Mouse (Mus musculus): ENCODE data around the gene Ttc28. TPM values are rescaled to one million over a fixed set of nuclear protein-coding genes. Genes with fewer than 3 reads are reported as not detected.

The Ttc28 gene
- polyA plus RNA-seq, 1 experiment: 14.4 TPM

DNA sequence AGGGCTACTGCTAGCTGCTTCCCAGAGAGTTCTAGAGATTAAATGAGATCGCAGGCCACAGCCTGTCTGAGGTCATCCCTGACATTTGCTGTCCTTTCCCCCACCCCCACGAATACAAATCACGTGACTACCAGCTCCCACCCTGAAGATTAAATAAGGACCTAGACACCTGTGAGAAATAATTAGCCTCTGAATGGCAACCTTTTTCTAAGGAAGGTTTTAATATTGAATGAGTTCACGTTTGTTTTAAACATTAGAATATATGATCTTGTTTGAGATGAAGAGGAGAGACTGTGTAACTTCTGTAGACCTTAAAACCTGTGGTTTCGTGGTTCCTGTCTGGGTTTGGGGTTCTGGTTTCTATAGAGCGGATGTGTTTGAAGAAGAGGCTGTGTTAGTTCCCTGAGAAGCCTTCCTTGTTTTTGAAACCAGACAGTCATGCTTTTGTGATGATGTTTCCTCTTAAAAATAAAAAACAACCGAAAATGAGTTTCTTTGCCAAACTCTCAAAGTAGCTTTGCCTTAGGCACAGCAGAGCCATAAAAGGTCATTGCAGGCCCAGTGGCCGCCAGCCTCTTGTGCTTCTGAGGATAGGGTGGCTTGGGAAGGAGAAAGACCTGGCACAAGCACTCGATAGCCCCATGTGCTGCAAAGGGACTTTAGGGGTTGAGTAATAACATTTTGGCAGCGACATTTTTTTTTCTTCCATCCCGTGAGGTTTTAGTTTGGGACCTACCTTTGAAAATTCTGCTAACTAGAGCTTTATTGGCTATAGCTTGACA lies 179.7 kb downstream of the Ttc28 start:
- TF ChIP-seq POLR2A (IDR thresholded peaks at IDR 0.05; ENCODE audit: borderline replicate concordance, extremely low read depth, low read depth, low read length): no peak
- TF ChIP-seq CTCF (IDR thresholded peaks at IDR 0.05; ENCODE audit: insufficient read depth, low read length): no peak
- H3K4me1 ChIP-seq (ENCODE audit: control insufficient read depth, insufficient read depth, low read length): peaks cover 14% of the 10 kb centered on the region
- no peak for DNase-seq
- no peak overlapping the region for H3K4me3 ChIP-seq (replicated peaks; ENCODE audit: extremely low read depth, low read depth, low read length)
- WGBS: 52% methylated on average over 11 of the region's 11 CpGs

DNA sequence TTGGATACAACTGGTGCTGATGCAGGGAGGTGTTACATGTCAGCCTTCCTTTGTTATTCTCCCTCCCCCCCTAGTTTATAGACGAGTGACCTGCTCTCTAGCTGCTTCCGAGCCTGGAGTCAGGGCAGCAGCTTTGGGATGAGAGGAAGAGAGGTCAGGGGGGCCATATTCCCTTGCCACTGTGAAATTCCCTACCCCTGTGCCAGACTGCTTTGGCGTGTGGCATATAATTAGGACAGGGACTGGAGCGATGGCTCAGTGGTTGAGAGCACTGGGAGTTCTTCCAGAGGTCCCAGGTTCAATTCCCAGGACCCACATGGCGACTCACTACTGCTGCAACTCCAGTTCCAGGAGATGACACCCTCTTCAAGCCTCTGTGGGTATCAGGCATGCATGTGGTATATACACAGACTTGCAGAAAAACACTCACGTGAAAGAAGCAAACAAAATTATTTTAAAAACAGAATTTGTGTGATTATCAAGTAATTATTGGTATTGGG lies 180.7 kb downstream of the Ttc28 start:
- H3K4me3 ChIP-seq (replicated peaks; ENCODE audit: extremely low read depth, low read depth, low read length): no peak overlapping the region
- 79% methylated on average over 6 of the region's 6 CpGs for WGBS
- DNase-seq: no peak
- peaks cover 13% of the 10 kb centered on the region for H3K4me1 ChIP-seq (ENCODE audit: control insufficient read depth, insufficient read depth, low read length)
- TF ChIP-seq CTCF (IDR thresholded peaks at IDR 0.05; ENCODE audit: insufficient read depth, low read length): no peak
- TF ChIP-seq POLR2A (IDR thresholded peaks at IDR 0.05; ENCODE audit: borderline replicate concordance, extremely low read depth, low read depth, low read length): no peak

DNA sequence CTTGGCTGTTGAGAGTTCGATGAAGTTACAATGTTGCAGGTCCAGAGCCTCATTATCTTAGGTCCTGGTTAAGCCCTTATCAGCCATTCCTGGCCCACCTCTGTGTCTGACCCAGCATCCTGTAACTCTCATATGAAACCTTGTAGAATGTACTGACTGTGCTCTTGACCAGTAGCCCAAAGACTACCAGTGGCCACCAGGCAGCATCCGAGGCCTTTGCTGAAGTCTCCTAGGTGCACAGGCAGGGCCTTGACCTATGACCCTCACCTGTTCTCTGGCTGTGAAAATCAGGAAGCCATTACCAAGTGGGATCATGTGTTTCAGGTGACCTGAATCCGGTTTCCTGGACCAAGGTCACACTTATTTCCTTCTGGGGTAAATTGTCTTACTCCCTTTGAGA lies 183.6 kb downstream of the Ttc28 start:
- 90% methylated on average over 3 of the region's 3 CpGs for WGBS
- Histone ChIP-seq H3K4me1 (ENCODE audit: control insufficient read depth, insufficient read depth, low read length) (peaks cover 7% of the 10 kb centered on the region), H3K4me3 (replicated peaks; ENCODE audit: extremely low read depth, low read depth, low read length) (no peak overlapping the region)
- DNase-seq: no peak
- no peak for TF ChIP-seq CTCF (IDR thresholded peaks at IDR 0.05; ENCODE audit: insufficient read depth, low read length)
- no peak for TF ChIP-seq POLR2A (IDR thresholded peaks at IDR 0.05; ENCODE audit: borderline replicate concordance, extremely low read depth, low read depth, low read length)

DNA sequence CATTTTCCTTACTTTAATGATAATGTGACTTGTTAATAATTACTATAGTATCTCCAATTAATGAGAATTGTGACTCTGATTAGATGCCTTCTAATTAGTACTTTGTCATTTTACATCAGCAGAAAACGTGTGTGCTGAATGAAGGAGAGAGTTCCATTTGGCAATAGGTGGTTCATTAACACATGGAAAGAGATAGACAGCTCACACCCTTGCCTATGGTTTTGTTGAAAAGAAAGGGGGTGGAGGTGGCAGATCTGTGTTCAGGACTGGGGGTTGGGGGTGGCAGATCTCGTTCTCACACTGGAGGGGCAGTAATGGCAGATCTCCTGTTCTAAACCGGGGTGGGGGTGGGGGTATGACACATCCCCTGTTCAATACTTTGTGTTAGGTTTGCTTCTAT lies 184.4 kb downstream of the Ttc28 start:
- Histone ChIP-seq H3K4me3 (replicated peaks; ENCODE audit: extremely low read depth, low read depth, low read length) (no peak overlapping the region), H3K4me1 (ENCODE audit: control insufficient read depth, insufficient read depth, low read length) (no peaks in the 10 kb centered on the region)
- DNase-seq: no peak
- TF ChIP-seq POLR2A (IDR thresholded peaks at IDR 0.05; ENCODE audit: borderline replicate concordance, extremely low read depth, low read depth, low read length) (no peak), CTCF (IDR thresholded peaks at IDR 0.05; ENCODE audit: insufficient read depth, low read length) (no peak)
- WGBS: 87% methylated on average over 3 of the region's 3 CpGs

DNA sequence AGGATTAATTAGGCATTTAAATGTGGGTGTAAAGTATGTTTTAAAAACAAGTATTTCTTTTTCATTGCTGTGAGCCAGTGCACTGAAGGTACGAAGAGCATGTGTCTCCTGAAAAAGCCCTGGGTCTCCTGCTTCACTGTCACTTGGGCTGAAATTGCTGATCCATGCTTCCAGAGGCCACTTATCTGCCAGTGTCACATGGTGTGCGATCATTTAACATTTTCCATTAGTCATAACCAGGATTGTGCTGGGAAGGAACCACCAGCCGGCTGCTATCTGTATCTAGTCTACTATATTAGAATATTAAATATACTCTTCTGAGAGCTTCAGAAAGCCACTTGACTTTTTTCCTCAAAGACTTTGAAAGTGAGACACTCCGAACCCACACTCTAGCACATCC lies 186.2 kb downstream of the Ttc28 start:
- Histone ChIP-seq H3K4me1 (ENCODE audit: control insufficient read depth, insufficient read depth, low read length) (no peaks in the 10 kb centered on the region; the same call in 1 of the 2 replicates), H3K4me3 (replicated peaks; ENCODE audit: extremely low read depth, low read depth, low read length) (no peak overlapping the region)
- TF ChIP-seq POLR2A (IDR thresholded peaks at IDR 0.05; ENCODE audit: borderline replicate concordance, extremely low read depth, low read depth, low read length): no peak
- no peak for TF ChIP-seq CTCF (IDR thresholded peaks at IDR 0.05; ENCODE audit: insufficient read depth, low read length)
- DNase-seq: no peak
- 77% methylated on average over 4 of the region's 4 CpGs for WGBS

DNA sequence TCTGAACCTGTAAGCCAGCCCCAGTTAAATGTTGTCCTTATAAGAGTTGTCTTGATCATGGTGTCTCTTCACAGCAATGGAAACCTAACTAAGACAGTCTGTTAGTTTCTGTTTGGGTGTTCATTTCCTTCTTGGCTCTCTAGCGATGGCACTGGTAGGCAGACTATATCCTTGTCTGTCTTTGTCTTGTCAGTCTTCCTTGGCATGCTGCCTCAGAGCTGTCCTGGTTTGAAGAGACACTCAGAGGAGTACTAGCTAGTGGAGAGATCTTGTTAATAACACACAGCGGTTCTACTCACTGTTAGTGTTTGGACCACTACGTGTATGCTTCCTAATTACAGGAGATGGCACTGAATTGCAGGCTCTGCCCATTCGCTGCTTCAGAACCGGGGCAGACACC lies 189.9 kb downstream of the Ttc28 start:
- WGBS: 47% methylated on average over 5 of the region's 5 CpGs
- Histone ChIP-seq H3K4me1 (ENCODE audit: control insufficient read depth, insufficient read depth, low read length) (peaks cover 4% of the 10 kb centered on the region), H3K4me3 (replicated peaks; ENCODE audit: extremely low read depth, low read depth, low read length) (no peak overlapping the region)
- no peak for TF ChIP-seq POLR2A (IDR thresholded peaks at IDR 0.05; ENCODE audit: borderline replicate concordance, extremely low read depth, low read depth, low read length)
- no peak for TF ChIP-seq CTCF (IDR thresholded peaks at IDR 0.05; ENCODE audit: insufficient read depth, low read length)
- DNase-seq: no peak

DNA sequence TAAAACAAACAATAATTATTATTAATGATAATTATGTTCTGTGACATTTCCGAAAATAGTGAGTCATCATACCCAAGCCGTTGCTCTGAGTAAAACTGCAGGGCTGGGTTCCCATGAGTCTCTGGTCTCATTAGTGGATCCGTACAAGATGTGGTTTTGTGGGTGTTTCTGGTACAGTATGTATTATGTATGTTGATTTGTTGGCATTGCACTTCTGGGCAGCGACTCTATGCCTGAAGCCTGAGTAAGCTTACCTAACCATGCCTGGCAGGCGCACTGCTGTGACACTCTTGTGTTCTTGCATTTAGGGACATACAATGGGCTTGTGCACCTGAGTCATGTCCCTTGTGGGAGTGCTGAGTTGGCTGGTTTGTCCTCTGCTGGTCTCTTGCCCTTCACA lies 190.3 kb downstream of the Ttc28 start:
- TF ChIP-seq CTCF (IDR thresholded peaks at IDR 0.05; ENCODE audit: insufficient read depth, low read length): no peak
- no peak for DNase-seq
- Histone ChIP-seq H3K4me1 (ENCODE audit: control insufficient read depth, insufficient read depth, low read length) (peaks cover 4% of the 10 kb centered on the region), H3K4me3 (replicated peaks; ENCODE audit: extremely low read depth, low read depth, low read length) (no peak overlapping the region)
- WGBS: 61% methylated on average over 5 of the region's 5 CpGs

DNA sequence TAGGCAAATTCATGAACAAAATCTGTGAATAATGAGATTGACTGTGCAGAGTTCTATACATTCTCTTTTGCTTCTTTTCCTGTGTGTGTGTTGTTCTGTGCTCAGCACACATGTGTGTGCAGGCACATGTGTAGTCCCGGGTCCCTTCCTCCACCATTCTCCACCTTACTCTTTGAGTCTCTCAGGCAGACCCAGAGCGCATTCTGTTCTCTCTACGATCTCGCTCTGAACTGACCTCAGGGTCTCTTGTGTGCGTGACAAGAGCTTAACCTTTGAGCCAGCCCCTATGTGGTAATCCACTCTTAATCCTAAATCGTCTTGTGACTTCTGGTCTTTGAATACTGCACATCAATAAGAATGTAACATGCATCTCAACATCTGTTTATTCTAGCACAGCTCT lies 190.8 kb downstream of the Ttc28 start:
- 81% methylated on average over 6 of the region's 6 CpGs for WGBS
- DNase-seq: no peak
- H3K4me3 ChIP-seq (replicated peaks; ENCODE audit: extremely low read depth, low read depth, low read length): no peak overlapping the region
- peaks cover 4% of the 10 kb centered on the region for H3K4me1 ChIP-seq (ENCODE audit: control insufficient read depth, insufficient read depth, low read length)
- TF ChIP-seq CTCF (IDR thresholded peaks at IDR 0.05; ENCODE audit: insufficient read depth, low read length) (no peak), POLR2A (IDR thresholded peaks at IDR 0.05; ENCODE audit: borderline replicate concordance, extremely low read depth, low read depth, low read length) (no peak)

DNA sequence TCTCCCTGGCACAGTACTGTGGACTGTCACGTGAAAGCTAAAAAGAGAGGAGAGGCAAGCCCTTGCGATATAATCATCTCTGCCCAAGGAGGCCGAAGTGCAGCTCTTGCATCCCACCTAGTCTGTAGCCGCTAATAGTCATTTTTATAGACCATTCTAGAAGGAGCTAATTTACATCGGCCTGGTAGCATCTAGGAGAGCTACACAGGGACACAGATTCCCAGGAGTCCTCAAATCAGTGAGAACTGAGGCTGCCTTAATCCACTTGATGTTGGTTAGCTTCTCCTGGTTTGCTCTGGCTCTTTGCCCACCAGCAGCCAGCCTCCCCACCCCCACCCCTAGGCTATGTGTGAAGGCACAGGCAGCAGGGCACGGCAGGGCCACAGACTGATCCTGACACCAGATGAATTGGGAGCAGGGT lies 193.7 kb downstream of the Ttc28 start:
- DNase-seq: no peak
- TF ChIP-seq CTCF (IDR thresholded peaks at IDR 0.05; ENCODE audit: insufficient read depth, low read length): no peak
- no peak for TF ChIP-seq POLR2A (IDR thresholded peaks at IDR 0.05; ENCODE audit: borderline replicate concordance, extremely low read depth, low read depth, low read length)
- H3K4me1 ChIP-seq (ENCODE audit: control insufficient read depth, insufficient read depth, low read length): peaks cover 4% of the 10 kb centered on the region
- no peak overlapping the region for H3K4me3 ChIP-seq (replicated peaks; ENCODE audit: extremely low read depth, low read depth, low read length)
- WGBS: 56% methylated on average over 6 of the region's 6 CpGs

DNA sequence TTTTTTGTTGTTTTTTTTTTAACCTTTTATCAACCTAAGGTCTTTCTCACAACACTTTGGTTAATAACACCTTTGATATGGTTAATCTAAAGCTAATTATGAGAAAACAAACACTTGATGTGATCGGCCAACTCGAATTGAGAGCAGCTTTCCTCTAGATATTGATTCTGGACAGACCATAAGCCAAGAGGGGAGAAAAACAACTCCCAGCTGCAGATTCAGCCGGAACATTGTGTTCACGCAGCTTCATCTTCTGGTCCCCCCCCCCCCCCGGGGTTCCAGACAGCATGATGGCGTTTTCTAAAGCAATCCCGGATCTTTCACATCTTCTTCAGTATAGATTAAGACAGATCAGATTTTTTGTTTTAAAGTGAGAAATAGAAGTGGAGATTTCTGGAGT lies 194.4 kb downstream of the Ttc28 start:
- no peak for DNase-seq
- Histone ChIP-seq H3K4me3 (replicated peaks; ENCODE audit: extremely low read depth, low read depth, low read length) (no peak overlapping the region), H3K4me1 (ENCODE audit: control insufficient read depth, insufficient read depth, low read length) (peaks cover 4% of the 10 kb centered on the region)
- TF ChIP-seq CTCF (IDR thresholded peaks at IDR 0.05; ENCODE audit: insufficient read depth, low read length) (no peak), POLR2A (IDR thresholded peaks at IDR 0.05; ENCODE audit: borderline replicate concordance, extremely low read depth, low read depth, low read length) (no peak)
- 59% methylated on average over 7 of the region's 7 CpGs for WGBS
